Mouse (Mus musculus): ENCODE measurements around the gene Adk. TPM values are rescaled to one million over a fixed set of nuclear protein-coding genes. Genes with fewer than 3 reads are reported as not detected.

The Adk gene
- total and polyA plus RNA-seq, 3 experiments: 47.9 to 129 (median 59.0) TPM

GRCm38 (mm10) chr14:21299743-21300142 lies 247.4 kb downstream of the Adk start (continued):
- TF ChIP-seq NRF1 (IDR thresholded peaks at IDR 0.05; ENCODE audit: low read depth, low read length) (no peak), TBP (conservative IDR thresholded peaks at IDR 0.05; ENCODE audit: low read depth, low read length) (no peak)

GRCm38 (mm10) chr14:21304815-21305214 lies 252.4 kb downstream of the Adk start:
- H3K9me3 ChIP-seq (replicated peaks; ENCODE audit: low read length): no peaks in the 10 kb centered on the region
- no peak overlapping the region for H3K4me3 ChIP-seq (replicated peaks in 1 of 3; ENCODE audit: low read depth in 2 of 3, low read length in 2 of 3, poor library complexity in 1 of 3)
- H3K27me3 ChIP-seq (replicated peaks): no peaks in the 10 kb centered on the region
- H3K79me2 ChIP-seq (replicated peaks; ENCODE audit: control insufficient read depth, extremely low read depth, insufficient read depth, poor library complexity, severe bottlenecking): no peaks in the 10 kb centered on the region
- no peak for DNase-seq (ENCODE audit: extremely low read depth)
- H3K27ac ChIP-seq (ENCODE audit: insufficient read depth, low read depth): no peak overlapping the region
- H3K9ac ChIP-seq (ENCODE audit: insufficient read depth, low read depth): no peak overlapping the region
- no peak overlapping the region for H3K4me2 ChIP-seq (ENCODE audit: insufficient read depth, low read depth, poor library complexity, severe bottlenecking)
- H3K4me1 ChIP-seq (ENCODE audit: control insufficient read depth in 1 of 2, insufficient read depth in 2 of 2): peaks cover 4 to 10% of the 10 kb centered on the region in 2 experiments; a peak in 3 of 4 replicates
- in situ Hi-C loops (cut with MboI; ENCODE audit: low pct_ligation_motif_present, low pct_unique_long_range_greater_than_20kb, low sequenced_read_pairs): no loop called here
- dilution Hi-C loops (cut with MboI; ENCODE audit: extremely low pct_ligation_motif_present, extremely low pct_unique_long_range_greater_than_20kb, low sequenced_read_pairs): no loop called here
- H3K36me3 ChIP-seq (replicated peaks in 1 of 2; ENCODE audit: control insufficient read depth in 1 of 2, insufficient read depth in 1 of 2, low read length in 1 of 2): peaks cover 0 to 4% of the 10 kb centered on the region in 2 experiments
- TF ChIP-seq BHLHE40 (IDR thresholded peaks at IDR 0.05; ENCODE audit: low read depth, low read length): no peak
- TF ChIP-seq SIN3A (IDR thresholded peaks at IDR 0.05; ENCODE audit: low read length): no peak
- TF ChIP-seq SMC3 (IDR thresholded peaks at IDR 0.05; ENCODE audit: low read depth, low read length): no peak
- TF ChIP-seq NRF1 (IDR thresholded peaks at IDR 0.05; ENCODE audit: low read depth, low read length): no peak
- no peak for TF ChIP-seq MEF2A (IDR thresholded peaks at IDR 0.05; ENCODE audit: borderline replicate concordance, low read depth, low read length)
- TF ChIP-seq MAX (IDR thresholded peaks at IDR 0.05; ENCODE audit: low read length): no peak
- TF ChIP-seq USF1 (IDR thresholded peaks at IDR 0.05; ENCODE audit: low read depth, low read length): no peak
- TF ChIP-seq MAZ (IDR thresholded peaks at IDR 0.05; ENCODE audit: low read depth, low read length): no peak
- TF ChIP-seq E2F4 (IDR thresholded peaks at IDR 0.05; ENCODE audit: insufficient replicate concordance, low read depth, low read length): no peak
- TF ChIP-seq CHD2 (IDR thresholded peaks at IDR 0.05; ENCODE audit: low read length): no peak
- TF ChIP-seq ZKSCAN1 (IDR thresholded peaks at IDR 0.05; ENCODE audit: borderline replicate concordance, low read depth, low read length): no peak
- no peak for TF ChIP-seq JUND (conservative IDR thresholded peaks at IDR 0.05; ENCODE audit: low read depth, low read length)
- no peak for TF ChIP-seq EP300 (IDR thresholded peaks at IDR 0.05; ENCODE audit: low read length)
- TF ChIP-seq MYC (IDR thresholded peaks at IDR 0.05; ENCODE audit: low read depth, low read length): no peak
- no peak for TF ChIP-seq MAFK (IDR thresholded peaks at IDR 0.05; ENCODE audit: insufficient replicate concordance, low read length)

GRCm38 (mm10) chr14:21308349-21308936 lies 256.1 kb downstream of the Adk start:
- in situ Hi-C loops (cut with MboI; ENCODE audit: low pct_ligation_motif_present, low pct_unique_long_range_greater_than_20kb, low sequenced_read_pairs): no loop called here
- H3K9me3 ChIP-seq (replicated peaks; ENCODE audit: low read length): no peaks in the 10 kb centered on the region

More at GRCm38 (mm10) chr14:21308349-21308936, 256.1 kb downstream of the Adk start:
- H3K79me2 ChIP-seq (replicated peaks; ENCODE audit: control insufficient read depth, extremely low read depth, insufficient read depth, poor library complexity, severe bottlenecking): no peaks in the 10 kb centered on the region
- no peak overlapping the region for H3K9ac ChIP-seq (ENCODE audit: insufficient read depth, low read depth)
- no peak for DNase-seq (ENCODE audit: extremely low read depth)
- no peaks in the 10 kb centered on the region for H3K27me3 ChIP-seq (replicated peaks)
- H3K4me1 ChIP-seq (ENCODE audit: control insufficient read depth in 1 of 2, insufficient read depth in 2 of 2): peaks cover 0 to 2% of the 10 kb centered on the region in 2 experiments; a peak in 1 of 4 replicates
- no peak overlapping the region for H3K4me2 ChIP-seq (ENCODE audit: insufficient read depth, low read depth, poor library complexity, severe bottlenecking)
- dilution Hi-C loops (cut with MboI; ENCODE audit: extremely low pct_ligation_motif_present, extremely low pct_unique_long_range_greater_than_20kb, low sequenced_read_pairs): no loop called here
- H3K27ac ChIP-seq (ENCODE audit: insufficient read depth, low read depth): no peak overlapping the region
- no peak for TF ChIP-seq SMC3 (IDR thresholded peaks at IDR 0.05; ENCODE audit: low read depth, low read length)
- no peak for TF ChIP-seq USF1 (IDR thresholded peaks at IDR 0.05; ENCODE audit: low read depth, low read length)
- no peak for TF ChIP-seq PAX5 (IDR thresholded peaks at IDR 0.05; ENCODE audit: low read length)
- TF ChIP-seq MYC (IDR thresholded peaks at IDR 0.05; ENCODE audit: low read depth, low read length): no peak
- TF ChIP-seq HCFC1 (IDR thresholded peaks at IDR 0.05; ENCODE audit: low read depth, low read length): no peak
- no peak for TF ChIP-seq UBTF (IDR thresholded peaks at IDR 0.05; ENCODE audit: low read depth, low read length)
- TF ChIP-seq E2F4 (IDR thresholded peaks at IDR 0.05; ENCODE audit: insufficient replicate concordance, low read depth, low read length): no peak
- H3K4me3 ChIP-seq (replicated peaks in 1 of 3; ENCODE audit: low read depth in 2 of 3, low read length in 2 of 3, poor library complexity in 1 of 3): no peak overlapping the region
- peaks cover 0 to 4% of the 10 kb centered on the region in 2 experiments for H3K36me3 ChIP-seq (replicated peaks in 1 of 2; ENCODE audit: control insufficient read depth in 1 of 2, insufficient read depth in 1 of 2, low read length in 1 of 2)

Data from CH12.LX (cell line).